Mouse (Mus musculus) lung, postnatal 4 days (tissue): ENCODE results near the gene Gm21518.
"Not testable (repeated sequence)": the region's sequence is repeated elsewhere in the genome, so short reads cannot be mapped to it uniquely, and the experiment has no call there.

Source experiments
- DNase-seq, 2 experiments: peaks; one replicate each; pipeline ENCODE4 v3.0.0; 2021

The Gm21518 gene

DNA sequence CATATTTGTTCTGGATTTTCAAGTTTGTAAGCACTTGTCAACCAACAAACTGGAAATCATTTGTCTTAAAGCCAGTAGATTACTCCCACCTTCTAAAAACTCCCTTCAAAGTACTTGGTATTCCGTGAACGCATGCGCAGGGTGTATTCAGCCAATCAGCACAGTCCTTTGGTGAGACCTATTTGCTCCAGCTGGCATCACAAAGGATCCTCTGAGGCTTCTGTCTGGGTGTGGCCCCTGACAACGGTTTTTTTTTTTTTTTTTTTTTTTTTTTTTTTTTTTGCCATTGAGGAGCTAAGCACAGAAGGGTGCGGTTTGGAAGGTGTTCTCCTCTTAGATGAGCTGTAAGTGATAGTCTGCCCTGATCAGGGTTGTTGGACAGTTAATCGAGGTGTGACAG, at the start of gene Gm21518:
Gene Gm21518, plus strand, starts transcription at position 301 of the 400 bp plus-strand sequence.
- DNase-seq = not testable (repeated sequence)
